In the genomic region with DNA sequence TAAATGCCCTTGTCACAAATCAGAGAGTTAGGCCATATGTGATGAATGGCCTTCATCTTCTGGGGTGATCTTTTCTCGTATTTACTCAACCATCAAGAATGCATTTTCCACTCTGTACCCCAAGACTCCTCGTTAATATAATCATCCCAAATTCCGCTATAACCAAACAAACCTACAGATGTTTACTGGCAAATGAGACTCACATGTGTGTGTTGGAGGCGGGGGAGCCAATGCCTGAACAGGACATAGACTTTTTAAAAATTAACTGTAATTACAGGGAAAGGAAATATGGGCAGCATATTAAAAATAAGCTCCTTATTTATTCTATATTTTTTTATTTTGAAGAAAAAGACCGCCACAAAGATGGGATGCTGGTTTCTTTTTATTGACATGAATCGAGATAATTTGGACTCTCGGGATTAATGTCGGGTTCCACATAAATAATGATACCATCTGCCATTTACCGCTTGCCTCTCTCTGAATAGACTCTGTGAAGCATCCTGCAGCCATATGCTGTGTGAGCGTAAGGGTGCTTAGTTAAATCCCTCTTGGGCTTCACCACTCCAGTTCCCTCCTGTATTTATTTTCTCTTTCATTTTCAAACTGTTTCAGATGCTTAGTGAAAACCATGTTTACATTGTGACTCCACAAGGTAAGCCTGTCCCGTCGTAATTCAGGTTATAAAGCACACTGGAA, we compare ENCODE assay signal across 14 mouse cellular contexts.
DNase-seq lines count a peak whose midpoint lies in the region; ATAC-seq and TF ChIP-seq lines count a peak whose summit lies in the region.
"Had no signal": no experiment of that assay in that cellular context is flagged by ENCODE, and none has a peak within 500 bp of the region (broad histone marks: within the 10 kb centered on the region; RNA-seq: fewer than 3 reads in every experiment).

No protein-coding gene starts in this region.

- H3K9ac ChIP-seq in lung, postnatal 0 days (replicated peaks; ENCODE audit: low read depth), result no peak overlapping the region
- H3K9ac ChIP-seq in embryonic facial prominence, embryonic 15.5 days, result no peak overlapping the region
- no peak overlapping the region for H3K9ac ChIP-seq in hindbrain, embryonic 13.5 days
- H3K9ac ChIP-seq in neural tube, embryonic 15.5 days (replicated peaks), result no peak overlapping the region

- H3K9me3 ChIP-seq in lung, postnatal 0 days (ENCODE audit: low read length), result no peaks in the 10 kb centered on the region
- H3K9me3 ChIP-seq in embryonic facial prominence, embryonic 15.5 days (replicated peaks), result no peaks in the 10 kb centered on the region
- no peaks in the 10 kb centered on the region for H3K9me3 ChIP-seq in hindbrain, embryonic 13.5 days
- no peaks in the 10 kb centered on the region for H3K9me3 ChIP-seq in neural tube, embryonic 15.5 days (replicated peaks)

- H3K4me1 ChIP-seq in lung, postnatal 0 days (ENCODE audit: insufficient read depth, low read depth, low read length), result no peaks in the 10 kb centered on the region
- H3K4me1 ChIP-seq in embryonic facial prominence, embryonic 15.5 days, result peaks cover 23% of the 10 kb centered on the region
- peaks cover 29% of the 10 kb centered on the region for H3K4me1 ChIP-seq in hindbrain, embryonic 13.5 days (replicated peaks)
- H3K4me1 ChIP-seq in neural tube, embryonic 15.5 days, result peaks cover 19% of the 10 kb centered on the region

- no peak overlapping the region for H3K4me3 ChIP-seq in lung, postnatal 0 days (ENCODE audit: low read depth, low read length)
- H3K4me3 ChIP-seq in embryonic facial prominence, embryonic 15.5 days (replicated peaks), result no peak overlapping the region
- H3K4me3 ChIP-seq in hindbrain, embryonic 13.5 days, result no peak overlapping the region
- no peak overlapping the region for H3K4me3 ChIP-seq in neural tube, embryonic 15.5 days (replicated peaks)
- H3K4me3 ChIP-seq: myocyte had no signal

- 60% methylated on average over 12 of the region's 12 CpGs for WGBS in lung, postnatal 0 days
- 37% methylated on average over 12 of the region's 12 CpGs for WGBS in embryonic facial prominence, embryonic 15.5 days
- 39% methylated on average over 12 of the region's 12 CpGs for WGBS in hindbrain, embryonic 13.5 days
- WGBS in neural tube, embryonic 15.5 days, result 30% methylated on average over 12 of the region's 12 CpGs

- no peaks in the 10 kb centered on the region for H3K36me3 ChIP-seq in lung, postnatal 0 days (ENCODE audit: insufficient read depth, low read length)
- H3K36me3 ChIP-seq in embryonic facial prominence, embryonic 15.5 days, result no peaks in the 10 kb centered on the region
- H3K36me3 ChIP-seq in hindbrain, embryonic 13.5 days, result no peaks in the 10 kb centered on the region
- H3K36me3 ChIP-seq in neural tube, embryonic 15.5 days, result no peaks in the 10 kb centered on the region

- H3K4me2 ChIP-seq in lung, postnatal 0 days (replicated peaks; ENCODE audit: low read depth, low read length), result no peak overlapping the region
- H3K4me2 ChIP-seq in embryonic facial prominence, embryonic 15.5 days (replicated peaks), result peak overlapping the region; percentile 17; the same call in 1 of the 2 replicates
- no peak overlapping the region for H3K4me2 ChIP-seq in hindbrain, embryonic 13.5 days
- 0 out of 2 replicates have a peak overlapping the region, but pooled peaks have one; percentile 6 for H3K4me2 ChIP-seq in neural tube, embryonic 15.5 days

- TF ChIP-seq EP300 in lung, postnatal 0 days (IDR thresholded peaks at IDR 0.05), result no peak

- DNase-seq in lung, postnatal 0 days (ENCODE audit: low spot score), result peak; percentile 40
- DNase-seq in lung, postnatal 10 days, result no peak
- no peak for DNase-seq in right cerebral cortex, postnatal 25 days
- DNase-seq in left cerebral cortex, adult 11 months (ENCODE audit: low spot score), result no peak
- DNase-seq: adrenal gland, postnatal 14 days; cerebellum, adult 9-11 months; gastrocnemius, postnatal 14 days; heart, postnatal 14 days; lung, adult 2 months had no signal

- no peak for ATAC-seq in lung, postnatal 0 days
- ATAC-seq in embryonic facial prominence, embryonic 15.5 days (ENCODE audit: insufficient number of reproducible peaks, low FRiP score, low TSS enrichment, low read depth), result no peak
- ATAC-seq in hindbrain, embryonic 13.5 days (ENCODE audit: low FRiP score), result no peak
- ATAC-seq in neural tube, embryonic 15.5 days (ENCODE audit: low FRiP score), result no peak
- ATAC-seq: CD4-positive, CD25-positive, alpha-beta regulatory T cell, adult 4 months had no signal

- TF ChIP-seq CTCF in lung, postnatal 0 days (IDR thresholded peaks at IDR 0.05), result no peak

- H3K27ac ChIP-seq in lung, postnatal 0 days (ENCODE audit: low read length), result no peak overlapping the region
- peak overlapping the region; percentile 55 for H3K27ac ChIP-seq in embryonic facial prominence, embryonic 15.5 days (replicated peaks)
- H3K27ac ChIP-seq in hindbrain, embryonic 13.5 days, result 0 out of 2 replicates have a peak overlapping the region, but pooled peaks have one; percentile 23
- no peak overlapping the region for H3K27ac ChIP-seq in neural tube, embryonic 15.5 days (replicated peaks)

- no peaks in the 10 kb centered on the region for H3K27me3 ChIP-seq in lung, postnatal 0 days (replicated peaks; ENCODE audit: insufficient read depth, low read length)
- H3K27me3 ChIP-seq in embryonic facial prominence, embryonic 15.5 days, result no peaks in the 10 kb centered on the region
- H3K27me3 ChIP-seq in hindbrain, embryonic 13.5 days, result no peaks in the 10 kb centered on the region
- H3K27me3 ChIP-seq in neural tube, embryonic 15.5 days (replicated peaks), result no peaks in the 10 kb centered on the region

Comparison
In these comparisons a context has a peak if more than half of its experiments do, and no peak if none do; other contexts are left out.
1. H3K27ac ChIP-seq: peak in embryonic facial prominence, embryonic 15.5 days (single experiment) and hindbrain, embryonic 13.5 days (single experiment); none in lung, postnatal 0 days (single experiment) and neural tube, embryonic 15.5 days (single experiment).
2. H3K4me2 ChIP-seq: peak in embryonic facial prominence, embryonic 15.5 days (single experiment) and neural tube, embryonic 15.5 days (single experiment); none in lung, postnatal 0 days (single experiment) and hindbrain, embryonic 13.5 days (single experiment).